Mouse (Mus musculus): ENCODE data around the gene Ndufb6.

- no peak for TF ChIP-seq CTCF (IDR thresholded peaks at IDR 0.05; ENCODE audit: low read depth)
- TF ChIP-seq EP300 (IDR thresholded peaks at IDR 0.05; ENCODE audit: low read depth) = no peak
Measured at GRCm38 (mm10) chr4:40267681-40268080, 11.5 kb downstream of the Ndufb6 start.

Data from liver, postnatal 0 days (tissue).